Mouse (Mus musculus) neural tube, postnatal 0 days (tissue): ENCODE results near the gene Ube2i. TPM values are rescaled to one million over a fixed set of nuclear protein-coding genes. Genes with fewer than 3 reads are reported as not detected.

Experiments
- microRNA-seq: library from miRNA; unstranded; fragments of <30 nt; microRNA quantifications from one replicate; pipeline ENCODE4, GENCODE M21; 2016
- polyA plus RNA-seq: library from polyadenylated mRNA; unstranded; fragments of >200 nt; fragmentation: Nextera tagmentation; extraction: Ambion mirVana; gene quantifications from 2 replicates; pipeline ENCODE4 v1.2.1, GENCODE M21; 2015

Gene Ube2i
- polyA plus RNA-seq = 306 and 315 TPM in 2 replicates

GRCm38 (mm10) chr17:25274571-25275346, at the start of gene Ube2i:
Gene Ube2i, minus strand, starts transcription at chr17:25274622.

GRCm38 (mm10) chr17:25318354-25318753, 43.9 kb upstream of the Ube2i start, which contains the start of gene Prss29:
Gene Prss29, plus strand, starts transcription at chr17:25318654.

GRCm38 (mm10) chr17:25308346-25308745, 33.9 kb upstream of the Ube2i start, which contains the start of gene Prss28:
Gene Prss28, plus strand, starts transcription at chr17:25308646.

GRCm38 (mm10) chr17:25298094-25298493, 23.7 kb upstream of the Ube2i start, which contains the start of gene Prss34:
Gene Prss34, plus strand, starts transcription at chr17:25298394.

GRCm38 (mm10) chr17:25256140-25256754, 18.2 kb downstream of the Ube2i start, which contains the start of gene Baiap3:
Gene Baiap3, minus strand, starts transcription at chr17:25256364.

GRCm38 (mm10) chr17:25239695-25240636, 34.5 kb downstream of the Ube2i start, which contains the start of the genes Gnptg and Tsr3:
Gene Gnptg, minus strand, starts transcription at chr17:25240124.
Gene Tsr3, plus strand, starts transcription at chr17:25240170.

Small RNA genes within 50 kb of the gene (microRNA-seq; reads per million reads assigned to microRNA genes)
- gene Mir3547 = 15.7 reads per million, percentile 24 among the genes with 10 or more reads in this experiment

Other genes with a start within 250 kb of the Ube2i start
- 10.5 and 10.7 TPM in 2 replicates for gene Tmem204, start 191.0 kb downstream of the Ube2i start, polyA plus RNA-seq
- 38.9 and 43.9 TPM in 2 replicates for gene Telo2, start 158.7 kb downstream of the Ube2i start, polyA plus RNA-seq
- gene Ptx4, start 153.9 kb downstream of the Ube2i start, polyA plus RNA-seq = 0.50 and 0.94 TPM in 2 replicates
- gene Clcn7, start 141.2 kb downstream of the Ube2i start, polyA plus RNA-seq = 19.8 and 20.7 TPM in 2 replicates
- gene Ccdc154, start 112.2 kb downstream of the Ube2i start, polyA plus RNA-seq = not detected in 2 replicates
- gene Gm38655, start 99.2 kb downstream of the Ube2i start, polyA plus RNA-seq = not detected in 2 replicates
- gene BC003965, start 90.1 kb downstream of the Ube2i start, polyA plus RNA-seq = 29.8 and 30.3 TPM in 2 replicates
- gene Unkl, start 86.2 kb downstream of the Ube2i start, polyA plus RNA-seq = 14.4 and 15.5 TPM in 2 replicates
- gene Gnptg, start 34.5 kb downstream of the Ube2i start, polyA plus RNA-seq = 127 and 128 TPM in 2 replicates
- 62.0 and 68.2 TPM in 2 replicates for gene Tsr3, start 34.5 kb downstream of the Ube2i start, polyA plus RNA-seq
- gene Baiap3, start 18.3 kb downstream of the Ube2i start, polyA plus RNA-seq = 26.6 and 31.1 TPM in 2 replicates
- not detected in 2 replicates for gene Prss34, start 23.8 kb upstream of the Ube2i start, polyA plus RNA-seq
- not detected in 2 replicates for gene Prss28, start 34.0 kb upstream of the Ube2i start, polyA plus RNA-seq
- not detected in 2 replicates for gene Prss29, start 44.0 kb upstream of the Ube2i start, polyA plus RNA-seq
- not detected in 2 replicates for gene Tpsab1, start 70.9 kb upstream of the Ube2i start, polyA plus RNA-seq
- gene Tpsb2, start 91.7 kb upstream of the Ube2i start, polyA plus RNA-seq = 0.56 and 0.80 TPM in 2 replicates
- gene Tpsg1, start 94.7 kb upstream of the Ube2i start, polyA plus RNA-seq = 0.51 and 1.2 TPM in 2 replicates
- gene Cacna1h, start 159.2 kb upstream of the Ube2i start, polyA plus RNA-seq = 8.1 and 8.2 TPM in 2 replicates
- 2.8 and 3.5 TPM in 2 replicates for gene Tekt4, start 180.0 kb upstream of the Ube2i start, polyA plus RNA-seq
- 1.1 TPM in 2 replicates for gene Sstr5, start 222.7 kb upstream of the Ube2i start, polyA plus RNA-seq